Mouse (Mus musculus): ENCODE results near the gene Wnt5b. TPM values are rescaled to one million over a fixed set of nuclear protein-coding genes. Genes with fewer than 3 reads are reported as not detected.

The Wnt5b gene
- total RNA-seq, 2 experiments from 2014 or later: 0.93 TPM; not detected in 1

GRCm38 (mm10) chr6:119395421-119396308 lies 148.5 kb downstream of the Wnt5b start:
- peak; percentile 73 for ATAC-seq (replicated peaks; ENCODE audit: poor library complexity, severe bottlenecking)

DNA sequence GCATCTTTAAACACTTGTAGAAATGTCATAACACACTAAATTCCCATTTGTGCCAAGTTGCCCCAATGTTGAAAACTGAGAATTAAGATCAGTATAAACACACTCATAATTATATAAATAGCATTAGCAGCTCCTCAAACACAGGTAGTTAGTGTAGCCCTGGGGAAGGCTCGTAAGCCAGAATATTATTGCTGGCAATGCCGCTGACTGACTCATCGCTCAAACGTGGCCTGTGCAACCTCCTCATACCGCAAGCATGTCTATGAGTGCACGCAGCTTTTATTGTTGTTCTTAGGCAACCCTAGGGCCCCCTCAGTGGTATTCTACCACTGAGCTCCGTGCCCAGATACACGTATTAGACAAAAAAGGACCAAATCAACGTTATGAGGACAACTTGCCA lies 151.3 kb downstream of the Wnt5b start:
- no peak for ATAC-seq (replicated peaks; ENCODE audit: poor library complexity, severe bottlenecking)

DNA sequence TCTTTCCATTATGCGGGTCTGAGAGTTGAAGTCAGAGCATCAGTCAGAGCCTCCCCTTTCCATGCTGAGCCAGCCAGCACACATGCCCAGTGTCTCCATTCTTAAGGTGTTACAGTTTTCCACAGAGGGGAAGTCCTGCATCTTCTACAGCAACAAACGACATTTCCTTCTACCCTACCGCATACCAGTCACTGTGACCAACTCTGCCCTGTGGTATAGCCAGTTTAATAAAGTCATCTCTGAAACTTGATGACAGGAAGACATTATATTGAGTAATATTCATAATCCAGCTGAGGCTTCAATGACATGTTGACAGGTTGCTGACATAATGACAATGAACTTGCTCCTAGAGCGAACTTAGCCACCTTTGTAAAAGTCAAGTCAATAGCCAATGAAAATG lies 153.4 kb downstream of the Wnt5b start:
- peak; percentile 55 for ATAC-seq (replicated peaks; ENCODE audit: poor library complexity, severe bottlenecking)

GRCm38 (mm10) chr6:119389089-119389488 lies 155.1 kb downstream of the Wnt5b start:
- ATAC-seq (replicated peaks; ENCODE audit: poor library complexity, severe bottlenecking): no peak

DNA sequence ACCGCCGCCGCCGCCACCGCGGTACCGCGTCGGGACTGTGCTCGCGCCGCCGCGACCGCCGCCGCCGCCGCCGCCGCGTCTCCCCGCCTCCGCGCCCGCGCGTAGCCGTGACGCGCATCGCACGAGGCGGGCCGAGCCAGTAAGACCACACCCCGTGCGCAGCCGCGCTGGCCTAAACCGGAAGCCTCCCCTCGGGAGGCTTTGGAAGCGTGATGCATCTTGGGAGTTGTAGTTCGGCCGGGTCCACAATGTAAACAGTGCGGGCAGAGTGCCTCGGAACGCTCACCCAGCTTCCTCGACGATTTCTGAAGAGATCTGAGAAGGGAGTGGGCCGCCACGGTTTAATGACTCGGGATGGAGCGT lies 155.5 kb downstream of the Wnt5b start:
- peak; percentile 91 for ATAC-seq (replicated peaks; ENCODE audit: poor library complexity, severe bottlenecking)

DNA sequence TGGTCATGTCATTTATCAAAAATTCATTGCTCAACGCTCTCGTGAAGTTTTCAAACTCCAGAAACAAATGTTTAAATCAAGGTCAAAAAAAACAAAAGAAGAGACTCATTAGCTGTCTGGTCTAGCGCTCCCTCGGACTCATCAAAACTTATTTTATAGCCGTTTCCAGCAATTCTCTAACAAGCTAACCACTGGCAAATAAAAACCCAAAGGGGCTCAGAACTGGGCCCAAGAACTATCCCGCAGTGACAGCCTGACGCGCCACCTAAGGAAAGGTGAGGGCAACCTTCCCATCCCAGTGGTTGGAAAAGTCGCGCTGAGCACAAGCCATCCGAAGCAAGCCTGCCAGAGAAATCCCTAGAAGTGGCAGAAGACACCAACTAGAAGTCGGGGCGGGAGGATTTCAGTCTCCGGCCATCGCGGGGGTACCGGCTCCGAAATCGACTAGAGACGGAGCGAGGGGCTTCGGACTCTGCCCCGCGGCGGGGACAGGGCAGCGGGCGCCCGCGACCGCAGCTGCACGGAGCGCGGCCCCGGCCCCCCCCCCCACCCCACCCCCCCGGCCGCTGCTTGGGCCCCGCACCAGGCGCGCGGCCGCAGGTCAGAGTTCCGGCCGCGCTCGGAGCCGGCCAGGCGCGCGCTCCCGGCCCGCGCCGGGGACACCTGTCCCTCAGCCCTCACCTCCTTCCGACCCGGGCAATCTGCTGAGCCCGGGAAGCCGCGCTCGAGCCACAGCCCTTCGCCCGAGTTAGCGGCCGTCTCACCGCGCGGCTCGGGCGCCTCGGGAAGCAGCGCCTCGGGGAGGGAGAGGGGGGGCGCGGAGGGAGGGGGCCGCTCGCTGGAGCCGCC lies 156.1 kb downstream of the Wnt5b start:
- no peak; the same call in 1 of the 2 replicates for ATAC-seq (replicated peaks; ENCODE audit: poor library complexity, severe bottlenecking)

GRCm38 (mm10) chr6:119386821-119387220 lies 157.3 kb downstream of the Wnt5b start:
- ATAC-seq (replicated peaks; ENCODE audit: poor library complexity, severe bottlenecking): no peak

DNA sequence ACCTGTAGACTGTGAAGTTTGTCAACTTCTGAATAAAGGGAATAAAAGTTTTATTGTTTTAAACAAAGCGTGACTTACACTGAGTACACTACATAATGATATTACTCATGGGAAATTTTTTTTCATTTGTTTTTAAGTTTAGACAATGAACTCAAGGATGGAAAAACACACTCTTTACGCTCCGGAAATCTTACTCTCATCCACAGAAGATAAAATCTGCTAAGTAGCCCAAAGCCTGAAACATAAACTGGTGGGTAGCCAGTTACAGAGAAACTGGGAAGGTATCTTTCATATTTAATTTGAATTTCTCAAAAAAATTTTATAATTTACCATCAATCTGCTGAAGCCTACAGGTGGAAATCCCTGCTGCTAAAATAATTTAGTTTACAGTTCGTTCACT lies 157.7 kb downstream of the Wnt5b start:
- ATAC-seq (replicated peaks; ENCODE audit: poor library complexity, severe bottlenecking): no peak

DNA sequence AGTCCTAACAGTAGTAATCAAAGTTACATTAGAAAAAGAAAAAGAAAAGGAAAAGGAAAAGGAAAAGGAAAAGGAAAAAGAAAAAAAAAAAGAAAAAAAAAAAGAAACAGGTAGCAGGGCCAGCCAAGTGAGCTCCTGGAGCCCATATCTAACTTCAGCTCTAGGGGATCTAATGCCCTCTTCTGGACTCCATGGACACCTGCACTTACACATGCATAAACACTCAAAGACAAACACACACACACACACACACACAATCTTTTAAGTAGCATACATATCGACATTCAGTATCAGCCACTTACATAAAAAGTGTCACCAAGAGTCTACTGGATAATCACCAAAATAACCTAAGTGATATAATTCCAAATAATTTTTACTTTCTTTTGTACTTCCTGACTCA lies 158.5 kb downstream of the Wnt5b start:
- ATAC-seq (replicated peaks; ENCODE audit: poor library complexity, severe bottlenecking): no peak

Other genes with a start within 250 kb of the Wnt5b start
- gene Lrtm2, start 213.6 kb downstream of the Wnt5b start, total RNA-seq (2014; fragmentation: Nextera tagmentation): 0.81 and 0.99 TPM in 2 replicates
- gene Lrtm2, start 213.6 kb downstream of the Wnt5b start, total RNA-seq (2017): not detected in 2 replicates
- 58.4 and 62.3 TPM in 2 replicates for gene Adipor2, start 126.6 kb downstream of the Wnt5b start, total RNA-seq (2014; fragmentation: Nextera tagmentation)
- 75.4 and 85.1 TPM in 2 replicates for gene Adipor2, start 126.6 kb downstream of the Wnt5b start, total RNA-seq (2017)
- 29.0 and 34.6 TPM in 2 replicates for gene Fbxl14, start 64.7 kb downstream of the Wnt5b start, total RNA-seq (2014; fragmentation: Nextera tagmentation)
- gene Fbxl14, start 64.7 kb downstream of the Wnt5b start, total RNA-seq (2017): 43.6 and 43.7 TPM in 2 replicates